Comparison of ENCODE assay signal across 8 mouse cellular contexts in the genomic region with DNA sequence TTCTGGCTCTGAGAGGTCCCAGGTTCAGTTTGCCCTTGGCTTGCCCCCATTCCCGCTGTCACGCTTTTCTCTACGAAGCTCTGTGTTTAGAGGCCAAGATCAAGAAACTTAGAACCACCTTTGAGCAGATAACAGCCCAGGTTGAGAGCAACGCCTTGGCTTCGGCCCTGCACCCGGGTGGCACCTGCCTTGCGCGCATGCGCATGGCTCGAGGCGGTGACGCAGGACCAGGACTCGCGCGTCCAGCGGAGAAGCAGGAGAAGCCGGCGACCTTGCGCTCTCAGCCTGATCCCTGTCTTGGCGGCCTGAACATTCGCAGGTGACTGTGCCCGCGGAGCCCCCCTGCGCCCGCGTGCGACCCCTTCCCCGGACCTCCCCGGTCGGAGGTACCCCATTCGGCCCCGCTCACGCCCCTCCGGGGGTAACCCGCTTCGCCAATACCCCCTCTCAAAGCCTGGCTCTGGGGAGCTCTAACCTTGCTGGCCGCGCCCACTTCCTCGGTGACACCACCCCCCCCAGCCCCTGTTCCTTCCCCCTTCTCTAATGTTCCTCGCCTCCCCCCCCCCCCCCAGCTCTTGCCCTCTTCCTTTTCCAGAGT. TPM values are rescaled to one million over a fixed set of nuclear protein-coding genes. Genes with fewer than 3 reads are reported as not detected.
A peak's percentile ranks its signal among the peaks of the same experiment; 100 is the strongest.
DNase-seq lines count a peak whose midpoint lies in the region; ATAC-seq and TF ChIP-seq lines count a peak whose summit lies in the region.

Gene Plekhb2 (plus strand): TSS at position 232 of the 598 bp plus-strand sequence.

- H3K4me2 ChIP-seq in intestine, postnatal 0 days (replicated peaks; ENCODE audit: low read depth): peak within 1 kb of the TSS; percentile 94

- ATAC-seq in granulocyte monocyte progenitor cell, adult 5-6 weeks (replicated peaks; ENCODE audit: poor library complexity, severe bottlenecking): peak; percentile 78
- peak; percentile 73 for ATAC-seq in intestine, postnatal 0 days

- no peaks in the 10 kb centered on the region for H3K36me3 ChIP-seq in embryonic facial prominence, embryonic 10.5 days (replicated peaks)
- H3K36me3 ChIP-seq in intestine, postnatal 0 days (ENCODE audit: control insufficient read depth, insufficient read depth): no peaks in the 10 kb centered on the region
- no peaks in the 10 kb centered on the region for H3K36me3 ChIP-seq in midbrain, embryonic 10.5 days

- H3K9ac ChIP-seq in intestine, postnatal 0 days (ENCODE audit: low read depth, low read length): peak within 1 kb of the TSS; percentile 81

- intact Hi-C loops in left cerebral cortex, postnatal 36 days (cut with DNase I): no loop called here

- peak within 1 kb of the TSS; percentile 86 for H3K27ac ChIP-seq in embryonic facial prominence, embryonic 10.5 days (replicated peaks)
- H3K27ac ChIP-seq in intestine, postnatal 0 days (ENCODE audit: low read depth, low read length): peak within 1 kb of the TSS; percentile 97
- peak within 1 kb of the TSS; percentile 90 for H3K27ac ChIP-seq in midbrain, embryonic 10.5 days (replicated peaks)

- DNase-seq in adrenal gland, postnatal 10 days: peak; percentile 93
- DNase-seq in embryonic facial prominence, embryonic 10.5 days (ENCODE audit: low spot score): peak; percentile 86
- DNase-seq in left cerebral cortex, postnatal 36 days (ENCODE audit: low spot score in 2 of 2): peak; percentile 87 to 89
- peak; percentile 87 for DNase-seq in midbrain, embryonic 10.5 days (ENCODE audit: low spot score)
- DNase-seq in right cerebral cortex, postnatal 36 days (ENCODE audit: low spot score in 2 of 2): peak; percentile 73 to 83
- DNase-seq in yolk sac, embryonic 10.5 days (ENCODE audit: low spot score): peak; percentile 77

- H3K27me3 ChIP-seq in embryonic facial prominence, embryonic 10.5 days (replicated peaks; ENCODE audit: low read depth, poor library complexity, severe bottlenecking): no peaks in the 10 kb centered on the region
- no peaks in the 10 kb centered on the region for H3K27me3 ChIP-seq in intestine, postnatal 0 days (replicated peaks; ENCODE audit: control insufficient read depth, insufficient read depth, low read length)
- no peaks in the 10 kb centered on the region; the same call in 1 of the 2 replicates for H3K27me3 ChIP-seq in midbrain, embryonic 10.5 days (ENCODE audit: low read depth, poor library complexity, severe bottlenecking)

- H3K4me1 ChIP-seq in embryonic facial prominence, embryonic 10.5 days: peaks cover 12% of the 10 kb centered on the region
- no peaks in the 10 kb centered on the region for H3K4me1 ChIP-seq in intestine, postnatal 0 days (replicated peaks; ENCODE audit: control insufficient read depth, insufficient read depth, low read length)
- H3K4me1 ChIP-seq in midbrain, embryonic 10.5 days: peaks cover 24% of the 10 kb centered on the region

- H3K4me3 ChIP-seq in embryonic facial prominence, embryonic 10.5 days: peak within 1 kb of the TSS; percentile 81
- H3K4me3 ChIP-seq in intestine, postnatal 0 days (ENCODE audit: low read depth, low read length): peak within 1 kb of the TSS; percentile 77
- peak within 1 kb of the TSS; percentile 83 for H3K4me3 ChIP-seq in midbrain, embryonic 10.5 days

- no peak for TF ChIP-seq CTCF in intestine, postnatal 0 days (IDR thresholded peaks at IDR 0.05; ENCODE audit: low read depth)

- under 1% methylated on average over 39 of the region's 40 CpGs for WGBS in embryonic facial prominence, embryonic 10.5 days
- WGBS in intestine, postnatal 0 days: under 1% methylated on average over 38 of the region's 40 CpGs
- under 1% methylated on average over 39 of the region's 40 CpGs for WGBS in midbrain, embryonic 10.5 days

- no peaks in the 10 kb centered on the region for H3K9me3 ChIP-seq in embryonic facial prominence, embryonic 10.5 days
- no peaks in the 10 kb centered on the region for H3K9me3 ChIP-seq in intestine, postnatal 0 days (ENCODE audit: control insufficient read depth)
- no peaks in the 10 kb centered on the region for H3K9me3 ChIP-seq in midbrain, embryonic 10.5 days (replicated peaks)

RNA-seq across cellular contexts. Expression of gene Plekhb2, which starts in this region (rescaled TPM):
- total RNA-seq in adrenal gland, postnatal 10 days (2021): 10 to 100 TPM; 79.0 to 92.5 TPM
- polyA plus RNA-seq in embryonic facial prominence, embryonic 10.5 days (2016; fragmentation: Nextera tagmentation; extraction: Ambion mirVana): 24.6 and 28.3 TPM in 2 replicates
- total RNA-seq in granulocyte monocyte progenitor cell, adult 5-6 weeks (2014; fragmentation: Nextera tagmentation): 26.0 and 29.6 TPM in 2 replicates
- 16.4 and 19.3 TPM in 2 replicates for total RNA-seq in granulocyte monocyte progenitor cell, adult 5-6 weeks (2017)
- polyA plus RNA-seq in intestine, postnatal 0 days (2015; fragmentation: Nextera tagmentation; extraction: Ambion mirVana): 191 and 206 TPM in 2 replicates
- total RNA-seq in left cerebral cortex, postnatal 36 days (2021): 100 to 1,000 TPM; 246 to 270 TPM
- 50.8 and 56.8 TPM in 2 replicates for polyA plus RNA-seq in midbrain, embryonic 10.5 days (2016; fragmentation: Nextera tagmentation; extraction: Ambion mirVana)

Comparison
In these comparisons a context has a peak if more than half of its experiments do, and no peak if none do; other contexts are left out.
1. Peak in every context shown above with its lines: DNase-seq, ATAC-seq, H3K4me3 ChIP-seq and H3K27ac ChIP-seq.